26 mouse cellular contexts compared by ENCODE assay signal in genomic region chr5:132908220-132908619, GRCm38 (mm10).
"Had no signal": no experiment of that assay in that cellular context is flagged by ENCODE, and none has a peak within 500 bp of the region (broad histone marks: within the 10 kb centered on the region; RNA-seq: fewer than 3 reads in every experiment).

No protein-coding gene starts in this region.

- H3K27ac ChIP-seq: kidney, embryonic 15.5 days; left cerebral cortex, adult 2 months; limb, embryonic 10.5 days; limb, embryonic 13.5 days; liver, embryonic 12.5 days; liver, embryonic 15.5 days; lung, embryonic 15.5 days; midbrain, embryonic 10.5 days; neural tube, embryonic 12.5 days; neural tube, embryonic 15.5 days; stomach, postnatal 0 days had no signal

- H3K9me3 ChIP-seq: kidney, embryonic 15.5 days; limb, embryonic 10.5 days; limb, embryonic 13.5 days; liver, embryonic 12.5 days; liver, embryonic 15.5 days; lung, embryonic 15.5 days; midbrain, embryonic 10.5 days; neural tube, embryonic 12.5 days; neural tube, embryonic 15.5 days had no signal

- H3K36me3 ChIP-seq: kidney, embryonic 15.5 days; limb, embryonic 10.5 days; limb, embryonic 13.5 days; liver, embryonic 12.5 days; liver, embryonic 15.5 days; lung, embryonic 15.5 days; midbrain, embryonic 10.5 days; neural tube, embryonic 12.5 days; neural tube, embryonic 15.5 days had no signal

- ATAC-seq: liver, embryonic 12.5 days had no signal

- H3K27me3 ChIP-seq: kidney, embryonic 15.5 days; limb, embryonic 13.5 days; liver, embryonic 12.5 days; liver, embryonic 15.5 days; lung, embryonic 15.5 days; megakaryocyte, embryonic 14.5 days; neural tube, embryonic 12.5 days; neural tube, embryonic 15.5 days had no signal

- H3K4me1 ChIP-seq: kidney, embryonic 15.5 days; limb, embryonic 10.5 days; limb, embryonic 13.5 days; liver, embryonic 12.5 days; liver, embryonic 15.5 days; lung, embryonic 15.5 days; megakaryocyte, embryonic 14.5 days; neural tube, embryonic 12.5 days; neural tube, embryonic 15.5 days had no signal

- DNase-seq: kidney, adult 8-10 months; kidney, postnatal 10 days; kidney, postnatal 36 days; layer of hippocampus, postnatal 36 days; liver; lung, adult 18-20 months; lung, postnatal 10 days; lung, postnatal 36 days; midbrain, embryonic 14.5 days; right cerebral cortex, adult 18-20 months; right cerebral cortex, postnatal 14 days; right cerebral cortex, postnatal 4 days; thymus, adult 2 months; thymus, postnatal 25 days had no signal

- H3K9ac ChIP-seq: kidney, embryonic 15.5 days; limb, embryonic 13.5 days; liver, embryonic 12.5 days; liver, embryonic 15.5 days; lung, embryonic 15.5 days; neural tube, embryonic 12.5 days; neural tube, embryonic 15.5 days had no signal

- H3K4me3 ChIP-seq: kidney, embryonic 15.5 days; left cerebral cortex, adult 2 months; limb, embryonic 10.5 days; limb, embryonic 13.5 days; liver, embryonic 12.5 days; liver, embryonic 15.5 days; lung, embryonic 15.5 days; megakaryocyte, embryonic 14.5 days; midbrain, embryonic 10.5 days; neural tube, embryonic 12.5 days; neural tube, embryonic 15.5 days had no signal

- H3K4me2 ChIP-seq: kidney, embryonic 15.5 days; limb, embryonic 13.5 days; liver, embryonic 12.5 days; liver, embryonic 15.5 days; lung, embryonic 15.5 days; neural tube, embryonic 12.5 days; neural tube, embryonic 15.5 days had no signal
